Mouse (Mus musculus): Measurements from ENCODE around the gene Zmiz1.

Gene Zmiz1

DNA sequence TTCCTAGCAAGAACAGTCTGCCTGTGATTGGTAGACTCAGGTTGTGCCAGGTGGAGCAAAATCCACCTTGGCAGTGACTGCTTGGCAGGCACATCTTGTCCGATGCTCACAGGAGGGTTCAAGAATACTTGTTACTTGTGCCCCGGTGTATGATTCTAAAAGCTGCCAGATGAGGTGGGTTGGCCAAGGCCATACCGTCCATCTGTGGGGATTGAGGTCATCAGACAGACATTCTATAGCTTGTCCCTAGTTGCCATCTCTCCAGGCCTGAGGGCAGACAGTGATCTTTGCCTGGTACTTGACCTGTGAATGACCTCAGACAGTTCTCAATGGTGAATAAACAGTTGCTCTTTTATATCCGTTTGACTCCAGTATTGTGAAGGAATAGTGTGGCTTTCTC is 161.8 kb downstream of the Zmiz1 start:
- no peak for DNase-seq

DNA sequence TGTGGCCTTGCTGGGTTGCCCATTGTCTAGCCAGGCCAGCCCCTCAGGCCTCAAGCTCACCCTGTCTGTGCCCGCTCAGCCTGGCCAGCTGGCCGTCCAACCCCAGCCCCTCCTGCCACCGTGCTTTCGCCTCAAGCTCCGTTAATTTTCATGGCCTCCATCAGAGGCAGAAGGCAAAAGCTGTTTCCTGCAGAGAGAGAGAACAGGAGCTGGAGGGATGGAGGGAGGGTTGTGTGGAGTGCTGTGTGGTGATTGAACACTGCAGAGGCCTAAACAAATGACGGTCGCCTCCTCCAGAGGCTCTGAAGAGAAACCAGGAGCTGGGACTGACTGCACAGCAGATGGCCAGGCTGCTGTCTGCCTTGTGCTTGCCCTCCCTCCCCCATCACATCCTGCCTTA is 164.7 kb downstream of the Zmiz1 start:
- no peak for DNase-seq

DNA sequence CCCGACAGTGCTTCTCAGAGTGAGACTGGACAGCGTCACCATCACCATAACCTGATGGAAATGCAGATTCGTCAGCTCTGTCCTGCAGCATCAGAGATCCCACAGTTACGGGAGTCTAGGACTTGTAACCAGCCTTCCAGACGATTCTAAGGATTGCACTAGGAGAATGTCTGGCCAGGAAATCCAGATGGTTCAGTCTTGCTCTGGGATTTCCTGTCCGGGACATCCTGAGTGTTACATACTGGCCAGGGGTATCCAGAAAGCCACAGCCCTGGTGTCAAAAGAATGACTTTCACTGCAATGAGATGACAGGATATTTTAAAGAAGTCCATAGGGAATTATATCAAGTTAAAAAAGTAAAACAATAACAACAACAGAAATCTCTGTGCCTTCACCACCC is 165.7 kb downstream of the Zmiz1 start:
- DNase-seq, result no peak

GRCm38 (mm10) chr14:25627599-25628255 is 168.7 kb downstream of the Zmiz1 start:
- DNase-seq, result no peak

DNA sequence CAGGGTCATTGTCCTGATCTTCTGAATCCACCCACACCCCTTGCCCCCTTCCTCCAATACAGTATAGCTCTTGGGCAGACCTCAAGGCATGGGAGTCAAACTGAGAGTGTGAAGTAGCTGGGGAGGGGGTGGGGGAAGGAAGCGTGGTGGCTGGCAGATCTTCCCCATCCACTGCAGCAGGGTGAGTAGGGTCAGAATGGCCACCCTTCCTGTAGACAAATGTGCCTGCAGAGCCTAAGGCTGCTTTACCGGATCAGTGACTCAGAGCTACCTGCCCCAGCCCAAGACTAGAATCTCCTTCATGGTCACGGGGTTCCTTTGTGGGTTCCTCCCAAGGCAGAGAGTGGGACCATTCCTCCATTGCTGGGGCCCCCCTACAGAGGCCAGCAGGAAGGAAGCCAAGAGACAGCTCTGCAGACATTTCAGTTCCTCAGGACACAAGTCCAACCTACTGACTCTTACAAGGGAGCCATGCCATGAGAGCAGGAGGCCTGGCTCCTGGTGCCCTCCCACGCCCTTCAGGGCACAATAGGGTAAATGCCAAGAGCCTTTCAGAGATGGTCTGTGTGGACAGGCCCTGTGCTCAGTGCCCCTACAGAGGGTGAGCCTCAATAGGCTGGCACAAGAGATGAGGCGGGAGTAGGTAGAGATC is 169.6 kb downstream of the Zmiz1 start:
- no peak for DNase-seq

DNA sequence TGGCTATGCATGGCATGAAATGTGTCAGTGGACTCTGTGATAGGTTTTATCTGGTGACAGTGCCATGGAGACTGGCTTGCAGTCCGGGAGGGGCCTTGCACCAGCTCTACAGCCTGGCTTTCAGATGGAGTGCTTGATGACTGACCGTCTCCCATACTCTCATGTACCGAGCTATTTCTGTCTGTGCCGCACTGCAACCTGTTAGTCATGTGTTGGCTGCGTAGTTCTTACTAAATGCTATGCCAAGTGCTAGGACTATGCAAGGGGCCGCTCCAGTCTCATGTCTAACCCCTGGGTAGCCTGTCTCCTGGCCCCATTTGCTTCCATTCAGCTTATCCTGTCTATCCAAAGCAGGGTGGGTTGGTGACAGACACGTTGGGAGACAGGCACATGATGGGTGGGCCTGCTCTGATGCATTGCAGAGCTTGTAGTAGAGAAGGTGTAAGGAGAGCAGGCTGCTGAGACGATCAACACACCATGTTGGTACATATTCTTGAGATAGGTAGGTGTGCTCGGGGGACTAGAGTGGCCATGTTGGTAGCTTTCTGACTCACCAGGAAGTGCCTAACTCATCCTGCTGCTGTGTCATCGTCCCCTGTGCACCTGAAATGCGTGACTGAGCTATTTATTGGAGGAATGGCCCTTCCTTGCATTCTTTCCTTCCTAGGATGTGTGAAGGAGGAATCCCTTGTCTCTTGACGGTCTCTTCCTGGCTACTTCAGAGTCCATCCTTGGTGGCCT is 171.1 kb downstream of the Zmiz1 start:
- DNase-seq, result no peak

DNA sequence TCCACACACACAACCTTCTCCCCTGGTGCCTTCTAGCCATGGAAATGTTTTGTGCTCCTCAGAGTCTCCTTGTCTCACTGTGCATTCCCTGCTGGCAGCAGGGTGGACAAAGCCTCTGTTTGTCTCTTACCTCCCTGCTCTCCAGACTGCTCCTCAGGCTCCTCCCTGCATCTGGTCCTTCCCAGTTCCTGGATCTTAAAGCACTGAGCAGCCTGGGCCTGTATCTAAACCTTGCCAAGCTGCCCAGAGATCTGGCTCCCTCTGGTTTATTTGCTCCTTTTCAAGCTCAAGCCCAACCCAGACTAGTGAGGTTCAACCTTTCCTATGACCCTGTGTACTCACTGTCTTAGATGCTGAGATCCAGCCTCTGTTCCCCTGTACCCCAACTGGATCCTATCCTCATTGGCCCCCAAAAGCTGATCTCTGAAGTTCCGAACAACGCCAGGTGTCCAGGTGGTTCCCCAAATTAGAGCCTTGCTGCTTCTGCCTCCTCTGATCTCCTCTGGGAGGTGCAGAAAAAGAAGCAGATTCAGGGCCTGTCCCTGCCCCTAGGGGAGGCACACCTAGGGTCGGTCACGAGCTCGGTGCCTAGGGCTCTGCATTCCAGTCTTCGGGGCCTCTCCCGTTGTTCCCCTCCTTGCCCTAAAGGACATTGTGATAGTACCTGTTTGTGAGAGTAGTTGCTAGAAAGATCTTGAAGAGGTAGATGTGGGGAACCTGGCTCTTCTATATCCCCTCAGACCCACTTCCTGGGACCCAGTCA is 171.8 kb downstream of the Zmiz1 start:
- no peak for DNase-seq

GRCm38 (mm10) chr14:25631481-25631880 is 172.5 kb downstream of the Zmiz1 start:
- no peak for DNase-seq

- DNase-seq, result no peak
These were observed 174.7 kb downstream of the Zmiz1 start for GRCm38 (mm10) chr14:25633539-25634300.

GRCm38 (mm10) chr14:25634328-25634727 is 175.3 kb downstream of the Zmiz1 start:
- DNase-seq, result no peak

DNA sequence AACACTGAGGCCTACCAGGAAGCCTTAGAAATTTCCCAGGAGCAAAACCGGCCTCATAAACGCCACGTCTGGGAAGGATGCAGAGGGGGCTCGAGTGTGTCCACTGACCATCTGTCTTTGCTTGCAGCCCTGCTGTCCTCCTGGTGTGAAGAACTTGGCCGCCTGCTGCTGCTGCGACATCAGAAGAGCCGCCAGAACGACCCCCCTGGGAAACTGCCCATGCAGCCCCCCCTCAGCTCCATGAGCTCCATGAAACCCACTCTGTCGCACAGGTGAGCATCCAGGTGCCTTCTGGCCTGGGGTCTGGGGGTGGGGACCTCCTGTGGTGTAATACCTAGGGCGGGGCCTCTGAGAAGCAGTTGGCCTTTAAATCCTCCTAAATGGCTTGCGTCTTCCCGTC is 176.8 kb downstream of the Zmiz1 start:
- no peak for DNase-seq

DNA sequence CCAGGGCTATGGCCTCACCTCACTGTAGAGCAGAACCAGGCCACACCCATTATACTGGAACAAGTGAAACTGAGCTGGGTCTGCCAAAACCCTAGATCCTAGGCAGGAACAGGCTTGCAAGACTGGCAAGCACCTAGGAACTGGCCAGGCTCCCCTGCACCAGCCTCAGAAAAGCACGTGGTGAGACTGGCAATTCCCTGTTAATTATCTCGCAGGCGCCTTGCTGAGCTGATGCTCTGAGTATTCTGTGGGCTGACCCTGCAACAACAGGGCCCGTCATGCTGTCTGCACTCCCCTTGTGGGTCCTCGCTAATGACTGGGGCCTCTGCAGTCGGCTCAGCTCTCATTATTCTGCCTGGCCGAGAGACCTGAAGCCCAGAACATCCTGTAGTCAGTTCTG is 177.3 kb downstream of the Zmiz1 start:
- no peak for DNase-seq

GRCm38 (mm10) chr14:25639120-25639758 is 180.3 kb downstream of the Zmiz1 start:
- no peak for DNase-seq

DNA sequence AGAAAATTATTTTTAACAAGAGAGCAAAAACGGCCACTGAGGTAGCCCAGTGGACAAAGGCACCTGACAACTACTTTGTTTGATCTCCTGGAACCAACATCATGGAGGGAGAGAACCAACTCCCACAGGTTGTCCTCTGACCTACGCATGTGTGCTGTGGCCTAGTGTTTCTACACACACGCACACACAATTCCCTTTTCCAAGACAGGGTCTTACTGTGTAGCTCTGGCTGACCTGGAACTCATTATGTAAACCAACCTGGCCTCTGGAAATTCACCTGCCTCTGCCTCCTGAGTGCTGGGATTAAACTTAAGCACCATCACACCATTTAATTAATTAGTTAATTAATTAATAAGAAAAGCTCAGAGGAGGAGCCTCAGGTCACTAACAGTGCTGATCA is 181.0 kb downstream of the Zmiz1 start:
- no peak for DNase-seq

- no peak for DNase-seq
These were observed 181.6 kb downstream of the Zmiz1 start for GRCm38 (mm10) chr14:25640421-25641056.

- DNase-seq, result no peak
These were observed 182.1 kb downstream of the Zmiz1 start for GRCm38 (mm10) chr14:25641067-25641466.

DNA sequence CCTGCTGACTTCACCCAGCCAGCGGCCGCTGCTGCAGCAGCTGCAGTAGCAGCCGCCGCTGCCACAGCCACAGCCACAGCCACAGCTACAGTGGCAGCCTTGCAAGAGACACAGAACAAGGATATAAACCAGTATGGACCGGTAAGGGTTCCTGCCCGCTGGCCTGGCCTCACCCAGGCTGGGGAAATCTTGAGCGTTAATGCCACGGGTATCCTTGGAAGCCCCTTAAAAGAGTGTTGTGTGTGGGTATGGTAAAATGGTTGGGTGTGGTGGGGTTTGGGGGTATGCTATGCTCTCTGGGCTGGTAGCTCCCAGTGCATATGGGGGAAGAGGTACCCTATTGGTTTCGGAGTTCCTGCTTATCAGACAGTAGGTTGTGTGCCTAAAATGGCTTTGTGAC is 186.7 kb downstream of the Zmiz1 start:
- no peak for DNase-seq

DNA sequence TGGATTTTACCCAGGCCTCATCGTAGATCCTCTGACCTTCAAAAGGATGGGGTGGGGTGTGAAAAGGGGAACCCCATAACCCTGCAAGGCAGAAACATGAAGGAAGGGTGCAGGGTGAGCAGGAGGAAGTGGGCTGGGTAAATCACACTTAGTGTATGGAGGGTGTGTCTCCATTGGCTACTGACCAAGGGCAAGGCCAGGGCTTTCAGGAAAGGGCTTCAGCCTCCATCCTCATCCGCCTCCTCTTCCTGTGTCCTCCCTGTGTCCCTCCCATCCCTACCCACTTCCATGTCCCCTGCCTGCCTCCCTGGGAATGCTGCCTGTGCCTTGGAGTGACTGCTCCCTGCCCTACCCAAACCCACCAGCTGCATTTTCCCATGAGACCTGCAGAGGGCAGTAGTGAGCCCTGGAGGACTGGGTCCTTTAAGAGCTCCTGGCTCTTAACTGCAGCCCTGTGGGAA is 187.2 kb downstream of the Zmiz1 start:
- peak; percentile 68 to 72 for DNase-seq

DNA sequence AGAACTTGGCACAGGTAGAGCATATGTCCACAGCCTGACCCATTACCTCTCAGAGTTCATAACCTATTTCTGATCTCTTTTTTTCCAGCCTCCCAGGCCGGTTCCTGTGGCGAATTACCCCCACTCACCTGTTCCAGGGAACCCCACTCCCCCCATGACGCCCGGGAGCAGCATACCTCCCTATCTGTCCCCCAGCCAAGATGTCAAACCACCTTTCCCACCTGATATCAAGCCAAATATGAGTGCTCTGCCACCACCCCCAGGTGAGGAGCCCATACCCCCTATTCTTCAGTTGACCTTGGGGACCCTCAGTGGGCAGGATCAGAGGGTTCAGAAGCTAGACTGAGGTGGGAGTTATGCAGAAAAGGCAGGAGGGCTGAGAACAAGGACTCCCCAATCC is 192.1 kb downstream of the Zmiz1 start:
- DNase-seq, result no peak

DNA sequence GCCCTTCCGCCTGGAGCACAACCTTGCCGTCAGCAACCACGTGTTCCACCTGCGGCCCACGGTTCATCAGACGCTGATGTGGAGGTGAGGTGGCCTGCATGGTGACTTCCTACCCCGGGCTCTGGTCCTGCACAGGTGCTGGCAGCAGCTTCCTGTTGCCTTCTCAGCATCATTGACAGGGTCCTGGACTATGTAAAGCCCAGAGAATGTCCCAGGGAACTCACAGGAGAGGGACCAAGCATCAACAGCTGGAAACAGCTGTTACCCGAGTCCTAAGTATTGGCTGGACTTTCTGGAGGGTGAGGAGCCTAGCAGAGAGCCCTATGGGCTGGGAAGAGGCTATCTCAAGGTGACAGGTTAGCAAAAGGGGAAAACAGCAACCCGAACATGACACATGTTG is 192.9 kb downstream of the Zmiz1 start:
- DNase-seq, result no peak

- DNase-seq, result no peak
These were observed 195.6 kb downstream of the Zmiz1 start for GRCm38 (mm10) chr14:25654401-25655197.

Data from kidney, adult 8-10 months (tissue).